Mouse (Mus musculus): ENCODE data around the gene Wwp2.

- TF ChIP-seq CTCF (IDR thresholded peaks at IDR 0.05; ENCODE audit: low read depth) (peak; percentile 14; the same call in 1 of the 2 replicates), EP300 (optimal IDR thresholded peaks at IDR 0.05) (no peak)
Observed at GRCm38 (mm10) chr8:107435962-107436831, at the start of gene Wwp2.

Measured in stomach, postnatal 0 days (tissue).